Mouse (Mus musculus) T-helper 2 cell (primary cell): ENCODE measurements around the gene Tada2b.

Source experiments
- in situ Hi-C: fragments of 300-600 bp; cut with MboI, MseI; formaldehyde crosslinking; loops from one replicate; pipeline ENCODE4 v1.15.1; 2025; ENCODE audit warnings: high pct_unique_total_duplicates

The Tada2b gene

DNA sequence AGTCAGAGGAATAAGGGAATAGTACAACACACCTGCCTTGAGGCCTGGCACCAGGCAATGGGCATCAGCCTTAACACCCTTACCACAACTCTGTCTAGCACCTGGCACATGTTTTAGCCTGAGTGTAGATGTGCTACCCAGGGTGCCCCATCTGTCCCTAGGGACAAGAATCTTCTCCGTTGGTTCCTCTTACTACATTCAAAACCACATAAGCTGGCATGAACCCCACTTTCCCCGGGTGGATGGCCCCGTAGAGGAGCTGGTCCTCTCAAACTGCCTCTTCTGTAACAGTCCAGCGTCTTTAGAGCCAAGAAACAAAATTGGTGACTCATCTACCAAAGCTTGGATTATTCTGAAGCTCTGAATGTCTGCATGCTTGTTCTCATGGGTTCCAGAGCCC, 3.7 kb downstream of the Tada2b start:
- in situ Hi-C loops: no loop called here

- in situ Hi-C loops: no loop called here
Measured at GRCm38 (mm10) chr5:36479735-36480134, 4.3 kb downstream of the Tada2b start.

- in situ Hi-C loops: no loop called here
Measured at GRCm38 (mm10) chr5:36478540-36479420, 5.3 kb downstream of the Tada2b start.

- in situ Hi-C loops: no loop called here
Measured at GRCm38 (mm10) chr5:36477486-36477885, 6.6 kb downstream of the Tada2b start.

DNA sequence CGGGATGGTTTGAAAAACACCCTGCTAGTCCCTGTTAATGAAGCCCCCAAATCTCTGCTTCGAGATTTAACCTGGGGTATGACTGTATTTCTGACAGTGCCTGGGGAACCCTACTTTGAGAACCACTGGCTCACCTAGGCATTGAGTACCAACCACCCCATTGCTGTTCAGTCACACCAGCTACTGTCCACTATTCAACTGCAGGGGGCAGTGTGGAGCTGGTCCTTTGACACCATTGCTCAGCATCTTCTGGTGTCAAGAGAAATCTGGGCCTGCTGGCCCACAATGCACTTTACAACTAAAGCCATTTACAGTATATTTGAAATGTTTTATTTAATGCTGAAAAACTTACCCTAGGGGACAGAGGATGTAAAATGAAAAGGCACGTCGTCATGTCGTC, 9.8 kb downstream of the Tada2b start:
- in situ Hi-C loops: no loop called here

DNA sequence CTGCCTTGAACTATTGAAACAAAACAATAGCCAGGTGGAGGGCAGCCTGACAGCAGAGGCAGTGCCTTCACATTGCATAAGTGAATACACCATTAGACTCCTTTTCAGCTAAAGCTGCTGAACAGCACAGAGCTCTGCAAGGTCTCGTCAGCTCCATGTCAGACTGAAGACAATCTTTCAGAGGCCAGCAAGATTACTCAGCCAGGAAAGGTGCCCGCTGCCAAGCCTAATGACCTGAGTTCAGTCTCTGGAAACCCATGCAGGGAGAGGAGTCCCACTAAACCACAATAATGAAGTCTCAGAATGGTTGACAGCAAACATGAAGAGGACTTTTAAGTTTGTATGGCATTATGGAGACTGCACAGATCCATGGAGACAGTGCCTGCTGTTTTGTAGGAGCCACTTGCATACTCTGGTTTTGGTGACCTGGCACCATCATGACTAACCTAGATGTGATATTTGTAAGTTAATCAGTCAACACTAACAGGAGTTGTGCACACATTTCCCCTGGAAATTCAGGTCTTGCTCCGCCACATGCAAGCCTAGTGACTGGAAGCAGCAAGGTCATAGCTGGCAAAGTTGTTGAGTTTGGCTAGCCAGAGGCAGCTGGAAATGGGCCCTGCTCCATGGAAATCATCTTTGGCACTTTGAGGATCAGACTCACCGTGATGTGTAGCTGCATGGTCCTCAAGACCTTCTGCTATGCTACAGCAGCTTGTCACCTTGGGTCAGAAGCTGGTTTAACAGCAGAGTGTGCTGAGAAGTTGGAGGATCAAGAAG, 11.0 kb downstream of the Tada2b start:
- in situ Hi-C loops: no loop called here

GRCm38 (mm10) chr5:36471206-36471605, 12.9 kb downstream of the Tada2b start:
- in situ Hi-C loops: no loop called here

GRCm38 (mm10) chr5:36465889-36466288, 18.2 kb downstream of the Tada2b start:
- in situ Hi-C loops: no loop called here

DNA sequence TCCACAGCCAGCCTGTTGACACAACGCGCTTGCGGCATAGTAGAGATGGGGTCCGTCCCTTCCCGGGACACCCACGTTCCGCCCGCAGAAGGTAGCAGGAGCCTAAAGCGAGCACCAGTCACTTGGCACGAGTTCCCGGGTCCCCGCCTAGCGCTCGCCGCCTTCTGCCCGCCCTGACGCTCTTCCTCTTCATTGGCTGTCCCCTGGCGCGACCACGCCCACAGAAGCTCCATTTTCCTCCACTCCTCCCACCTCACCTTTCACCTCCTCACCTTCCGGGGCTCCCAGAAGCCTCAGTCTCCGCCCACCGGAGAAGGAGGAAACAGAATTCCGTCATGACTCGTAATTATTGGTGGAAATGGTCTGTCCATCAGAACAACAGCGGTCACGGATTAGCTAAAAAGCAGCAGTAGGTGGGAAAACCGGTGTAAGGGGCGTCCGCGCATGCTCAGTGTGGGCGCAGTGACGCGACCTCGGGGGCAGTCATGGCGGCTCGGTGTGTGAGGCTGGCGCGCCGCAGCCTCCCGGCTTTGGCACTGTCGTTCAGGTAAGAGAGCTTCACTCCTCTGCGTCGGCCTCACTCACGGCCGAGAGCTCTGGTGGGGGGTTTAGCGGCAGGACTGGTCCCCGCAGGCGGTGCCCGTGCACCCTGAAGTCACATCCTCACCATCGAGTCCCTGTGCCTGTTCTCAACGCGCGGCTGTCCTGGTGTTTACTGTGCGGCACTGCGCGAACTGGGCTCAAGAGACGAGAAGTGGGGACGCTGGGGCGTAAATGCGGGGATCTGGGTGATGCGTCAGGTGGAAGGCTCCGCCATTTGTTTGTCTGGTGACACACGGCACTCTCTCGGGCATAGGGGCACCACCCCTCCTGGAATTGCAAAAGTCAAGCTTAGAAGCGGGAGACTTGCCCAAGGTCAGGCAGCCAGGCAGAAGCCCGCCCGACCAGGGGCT, 19.1 kb downstream of the Tada2b start, which contains the start of gene Grpel1:
TSS of gene Grpel1 (plus strand) at position 290 of the 953 bp plus-strand sequence.
- in situ Hi-C loops: loop anchor here (5.0 kb wide), 2 partner anchors 117 to 277 kb away; no protein-coding TSS in a partner anchor

- in situ Hi-C loops: loop anchor here (5.0 kb wide), 2 partner anchors 119 to 279 kb away; no protein-coding TSS in a partner anchor
Measured at GRCm38 (mm10) chr5:36463391-36463790, 20.7 kb downstream of the Tada2b start.

GRCm38 (mm10) chr5:36462810-36463209, 21.3 kb downstream of the Tada2b start:
- in situ Hi-C loops: loop anchor here (5.0 kb wide), 2 partner anchors 119 to 279 kb away; no protein-coding TSS in a partner anchor

- in situ Hi-C loops: loop anchor here (5.0 kb wide), 2 partner anchors 121 to 281 kb away; no protein-coding TSS in a partner anchor
Measured at GRCm38 (mm10) chr5:36461231-36461630, 22.9 kb downstream of the Tada2b start.

GRCm38 (mm10) chr5:36460712-36461111, 23.4 kb downstream of the Tada2b start:
- in situ Hi-C loops: loop anchor here (5.0 kb wide), 2 partner anchors 122 to 282 kb away; no protein-coding TSS in a partner anchor

DNA sequence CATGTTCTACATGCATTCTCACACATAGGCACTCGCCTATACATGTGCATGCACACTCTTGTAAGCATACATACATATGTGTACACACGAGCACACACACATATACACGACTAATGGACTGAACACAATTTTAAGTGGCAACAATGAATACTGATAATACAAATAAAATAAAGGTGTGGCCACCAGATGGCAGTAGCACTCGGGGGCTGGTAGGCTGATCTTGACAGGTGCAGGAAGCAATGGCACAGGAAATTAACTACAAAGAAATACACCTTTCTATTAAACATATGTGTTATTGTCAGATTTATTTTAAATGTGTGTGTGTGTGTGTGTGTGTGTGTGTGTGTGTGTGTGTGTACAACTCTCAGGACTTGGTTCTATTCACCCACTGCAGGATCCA, 25.2 kb downstream of the Tada2b start:
- in situ Hi-C loops: no loop called here

GRCm38 (mm10) chr5:36457706-36458105, 26.4 kb downstream of the Tada2b start:
- in situ Hi-C loops: no loop called here

DNA sequence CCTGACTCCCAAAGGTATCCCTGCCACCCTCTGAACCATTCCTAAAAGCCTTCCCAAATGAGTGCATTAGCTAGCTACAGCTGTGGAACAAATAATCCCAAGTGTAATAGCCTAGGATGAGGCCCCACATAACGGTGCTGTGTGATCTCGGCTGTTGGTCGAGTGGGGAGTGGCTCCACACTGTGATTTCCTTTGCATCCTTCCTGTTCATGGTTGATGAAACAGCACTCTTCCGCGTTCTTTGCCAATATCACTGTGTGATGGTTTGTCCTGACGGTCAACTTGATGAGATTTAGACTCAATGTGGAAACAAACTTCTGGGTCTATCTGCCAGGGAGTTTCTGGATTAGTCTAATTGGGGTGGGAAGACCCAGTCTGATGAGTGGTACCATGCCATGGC, 31.3 kb downstream of the Tada2b start:
- in situ Hi-C loops: no loop called here

- in situ Hi-C loops: no loop called here
Measured at GRCm38 (mm10) chr5:36451872-36452389, 32.2 kb downstream of the Tada2b start.

- in situ Hi-C loops: no loop called here
Measured at GRCm38 (mm10) chr5:36451119-36451518, 33.0 kb downstream of the Tada2b start.

DNA sequence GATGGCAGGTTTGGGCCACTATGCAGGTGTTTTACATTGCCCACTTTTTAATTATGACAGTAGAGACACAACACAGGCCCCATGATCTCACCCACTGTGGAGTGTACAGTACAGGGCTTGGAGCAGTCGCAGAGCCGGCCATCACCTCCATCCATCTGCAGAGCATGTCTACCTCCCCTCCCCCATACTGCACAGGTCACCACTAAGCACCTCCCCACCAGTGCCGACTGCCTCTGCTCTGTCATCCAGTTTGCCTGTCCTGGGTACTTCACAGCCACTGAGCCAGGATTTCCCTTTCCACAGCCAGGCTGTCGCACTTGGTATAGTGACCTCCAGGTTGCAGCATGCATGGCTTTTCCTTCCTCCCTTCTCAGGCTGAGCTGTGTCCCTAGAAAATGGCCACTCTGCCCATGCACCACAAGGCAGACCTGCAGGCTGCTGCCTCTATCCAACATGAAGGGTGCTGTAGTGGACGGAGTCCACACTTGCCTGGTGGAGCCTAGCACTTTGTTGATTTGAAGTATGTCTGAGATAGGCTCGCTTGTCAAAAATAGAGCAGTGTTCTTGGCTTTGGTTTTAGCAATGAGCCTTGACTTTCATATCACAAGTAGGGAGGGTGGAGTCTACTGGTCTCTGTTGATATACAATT, 34.3 kb downstream of the Tada2b start:
- in situ Hi-C loops: no loop called here

GRCm38 (mm10) chr5:36447872-36448271, 36.2 kb downstream of the Tada2b start:
- in situ Hi-C loops: no loop called here
